Mouse (Mus musculus) liver, postnatal 0 days (tissue): ENCODE results near the gene Ntm.

ENCODE experiments used
- CTCF ChIP-seq: sonication (generic); IDR thresholded peaks from 2 replicates; pipeline ENCODE4 v1.5.1; 2016; ENCODE audit warnings: antibody characterized with exemption, low read depth
- EP300 ChIP-seq: IDR thresholded peaks from 2 replicates; pipeline ENCODE4 v1.6.1; 2016; ENCODE audit warnings: antibody characterized with exemption, low read depth, mild to moderate bottlenecking

DNA sequence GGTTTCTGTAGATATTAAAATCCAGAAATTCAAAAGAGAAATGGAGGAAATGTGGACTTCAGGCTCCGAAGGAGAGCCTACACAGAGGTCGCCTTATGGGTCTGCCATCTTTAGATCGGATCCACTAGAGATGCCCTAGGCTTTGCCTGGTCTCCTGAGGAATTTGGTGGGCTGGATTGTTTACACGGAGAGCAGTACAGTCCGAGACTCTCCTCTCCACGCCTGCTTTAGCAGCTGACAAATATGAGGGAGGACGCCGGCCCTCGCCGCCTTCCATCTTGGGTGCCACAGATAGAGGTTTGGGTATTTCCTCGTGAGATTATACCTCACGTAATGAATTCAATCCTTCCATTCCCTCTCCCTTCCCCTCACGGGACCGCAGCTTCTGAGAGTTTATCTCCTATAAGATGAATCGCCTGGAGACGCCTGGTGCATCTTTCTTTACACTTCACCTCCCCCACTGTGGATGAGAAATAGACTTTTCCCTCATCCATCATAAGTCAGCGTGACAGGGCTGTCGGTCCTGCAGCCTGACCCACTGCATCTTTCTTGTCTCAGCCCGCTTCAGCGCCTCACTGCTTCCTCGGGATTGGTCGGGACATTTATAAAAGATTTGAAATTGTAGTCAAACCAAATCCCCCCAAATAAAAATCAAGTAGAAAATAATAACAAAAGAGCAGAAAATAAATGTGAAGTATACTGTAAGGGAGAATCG lies 191.7 kb downstream of the Ntm start:
- TF ChIP-seq CTCF (no peak), EP300 (no peak)
